Mouse (Mus musculus): ENCODE measurements around the gene Tnnc2. TPM values are rescaled to one million over a fixed set of nuclear protein-coding genes. Genes with fewer than 3 reads are reported as not detected.

Tnnc2 gene
- polyA plus RNA-seq, 1 experiment from 2014 or later, result 8.1 TPM

DNA sequence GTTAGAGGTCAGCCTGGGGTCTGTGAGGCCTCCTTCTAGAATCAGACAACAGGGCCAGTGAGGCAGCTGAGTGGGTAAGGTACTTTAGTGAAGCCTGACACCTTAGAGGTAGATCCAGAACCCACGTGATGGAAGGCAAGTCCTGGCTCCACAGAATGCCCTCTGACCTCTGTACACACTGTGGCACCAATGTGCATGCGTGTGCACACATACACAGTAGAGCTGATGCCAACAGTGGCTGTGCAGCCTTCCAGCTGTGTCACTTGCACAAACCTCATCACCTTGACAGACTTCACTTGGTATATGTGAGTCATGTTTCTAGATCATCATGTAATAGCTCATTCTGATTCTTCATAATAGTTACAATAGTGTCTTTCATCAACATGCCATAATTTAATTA lies 27.3 kb downstream of the Tnnc2 start:
- no peak for ATAC-seq (ENCODE audit: insufficient read depth, low FRiP score, low read depth)
- H3K36me3 ChIP-seq, result peaks cover 67% of the 10 kb centered on the region
- no peak overlapping the region for H3K27ac ChIP-seq
- H3K4me1 ChIP-seq, result 0 out of 2 replicates have a peak, but pooled peaks cover 1% of the 10 kb centered on the region
- H3K4me3 ChIP-seq (replicated peaks), result no peak overlapping the region
- 86% methylated on average over 2 of the region's 2 CpGs for WGBS
- no peak overlapping the region for H3K9ac ChIP-seq
- H3K4me2 ChIP-seq, result no peak overlapping the region
- no peaks in the 10 kb centered on the region for H3K27me3 ChIP-seq (replicated peaks)
- no peaks in the 10 kb centered on the region for H3K9me3 ChIP-seq

DNA sequence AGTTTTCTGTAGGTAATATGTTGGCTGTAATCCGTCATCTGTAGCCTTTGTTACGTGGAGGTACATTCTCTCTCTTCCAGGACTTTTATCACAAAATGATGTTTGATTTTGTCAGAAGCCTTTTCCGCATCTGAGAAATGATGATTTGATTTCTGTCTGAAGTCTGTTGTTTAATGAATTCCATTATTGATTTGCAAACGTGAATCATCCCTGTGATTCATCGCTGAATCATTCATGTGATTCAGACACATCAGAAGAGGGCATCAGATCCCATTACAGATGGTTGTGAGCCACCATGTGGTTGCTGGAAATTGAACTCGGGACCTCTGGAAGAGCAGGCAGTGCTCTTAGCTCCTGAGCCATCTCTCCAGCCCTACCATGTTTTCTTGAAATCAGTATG lies 30.8 kb downstream of the Tnnc2 start:
- Histone ChIP-seq H3K9me3 (no peaks in the 10 kb centered on the region), H3K4me1 (peaks cover 16% of the 10 kb centered on the region), H3K9ac (no peak overlapping the region), H3K4me2 (no peak overlapping the region), H3K36me3 (0 out of 2 replicates have a peak, but pooled peaks cover 35% of the 10 kb centered on the region), H3K4me3 (replicated peaks) (no peak overlapping the region), H3K27ac (no peak overlapping the region), H3K27me3 (replicated peaks) (no peaks in the 10 kb centered on the region)
- WGBS, result 85% methylated on average over 6 of the region's 6 CpGs
- ATAC-seq (ENCODE audit: insufficient read depth, low FRiP score, low read depth), result no peak

DNA sequence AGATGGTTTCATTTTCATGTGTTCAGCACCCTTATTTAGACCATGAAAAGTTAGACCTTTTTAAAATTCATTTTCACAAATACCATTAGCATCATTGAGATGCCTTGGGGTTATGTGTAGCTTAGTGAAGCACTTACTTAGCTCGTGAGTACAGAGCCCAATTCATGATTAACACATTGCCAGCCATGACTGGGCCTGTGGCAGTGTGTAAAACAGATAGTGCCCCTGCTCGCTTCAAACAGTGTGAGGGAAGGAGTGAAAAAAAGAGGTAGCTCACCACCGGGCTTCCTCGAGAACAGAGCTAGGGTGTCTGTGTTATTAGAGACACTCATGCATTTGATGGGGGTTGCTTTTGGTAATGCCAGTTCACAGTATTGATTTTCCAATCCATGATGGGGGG lies 31.6 kb downstream of the Tnnc2 start:
- peaks cover 16% of the 10 kb centered on the region for H3K4me1 ChIP-seq
- no peaks in the 10 kb centered on the region for H3K27me3 ChIP-seq (replicated peaks)
- 0 out of 2 replicates have a peak, but pooled peaks cover 33% of the 10 kb centered on the region for H3K36me3 ChIP-seq
- H3K4me3 ChIP-seq (replicated peaks), result no peak overlapping the region
- no peak overlapping the region for H3K9ac ChIP-seq
- 84% methylated on average over 4 of the region's 4 CpGs for WGBS
- H3K9me3 ChIP-seq, result no peaks in the 10 kb centered on the region
- no peak for ATAC-seq (ENCODE audit: insufficient read depth, low FRiP score, low read depth)
- H3K27ac ChIP-seq, result no peak overlapping the region
- no peak overlapping the region for H3K4me2 ChIP-seq

GRCm38 (mm10) chr2:164746693-164747092 lies 33.1 kb downstream of the Tnnc2 start:
- Histone ChIP-seq H3K4me1 (peaks cover 16% of the 10 kb centered on the region), H3K9ac (peak overlapping the region; percentile 92), H3K27me3 (replicated peaks) (no peaks in the 10 kb centered on the region), H3K4me3 (replicated peaks) (peak overlapping the region; percentile 96), H3K27ac (no peak overlapping the region), H3K4me2 (peak overlapping the region; percentile 92), H3K36me3 (0 out of 2 replicates have a peak, but pooled peaks cover 19% of the 10 kb centered on the region), H3K9me3 (no peaks in the 10 kb centered on the region)
- 47% methylated on average over 8 of the region's 8 CpGs for WGBS
- no peak for ATAC-seq (ENCODE audit: insufficient read depth, low FRiP score, low read depth)

DNA sequence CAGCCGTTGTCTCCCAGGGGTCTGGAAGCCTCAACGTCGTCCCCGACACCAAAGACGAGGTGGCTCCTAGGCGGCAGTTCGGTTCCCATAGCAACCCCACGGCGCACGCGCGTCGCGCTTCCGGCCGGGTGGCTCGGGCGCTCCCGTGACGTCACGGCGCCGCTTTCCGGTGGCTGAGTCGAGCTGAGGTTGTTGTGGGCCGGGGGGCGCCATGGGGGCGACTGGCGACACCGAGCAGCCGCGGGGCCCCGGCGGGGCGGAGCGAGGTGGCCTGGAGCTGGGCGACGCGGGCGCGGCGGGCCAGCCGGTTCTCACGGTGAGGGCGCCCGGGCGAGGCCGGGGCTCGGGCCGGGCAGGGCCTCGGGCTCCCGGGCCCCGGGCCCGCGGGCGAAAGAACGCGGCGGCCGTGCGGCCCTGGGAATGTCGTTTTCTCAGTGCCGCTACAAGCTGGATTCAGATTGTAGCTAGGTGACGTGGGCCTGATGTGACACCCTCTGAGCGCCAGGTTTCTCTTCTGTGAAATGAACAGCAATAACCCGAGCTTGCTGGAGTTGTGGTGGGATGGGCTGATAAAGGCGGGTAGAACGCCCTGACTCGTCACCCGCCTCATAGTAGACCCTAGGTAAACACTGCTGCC lies 33.8 kb downstream of the Tnnc2 start, which contains the start of the genes Wfdc3 and Dnttip1:
Wfdc3 (minus strand) TSS at position 89 of the 637 bp plus-strand sequence.
Dnttip1 (plus strand) TSS at position 141 of the 637 bp plus-strand sequence.
- WGBS, result under 1% methylated on average over 68 of the region's 70 CpGs
- Histone ChIP-seq H3K9me3 (no peaks in the 10 kb centered on the region), H3K4me3 (replicated peaks) (peak within 1 kb of the TSS; percentile 96), H3K27me3 (replicated peaks) (no peaks in the 10 kb centered on the region), H3K27ac (peak within 1 kb of the TSS; percentile 71; the same call in 1 of the 2 replicates), H3K9ac (peak within 1 kb of the TSS; percentile 92), H3K4me1 (peaks cover 16% of the 10 kb centered on the region), H3K36me3 (0 out of 2 replicates have a peak, but pooled peaks cover 13% of the 10 kb centered on the region), H3K4me2 (peak within 1 kb of the TSS; percentile 92)
- peak; percentile 91 for ATAC-seq (ENCODE audit: insufficient read depth, low FRiP score, low read depth)

- Histone ChIP-seq H3K4me3 (replicated peaks) (peak overlapping the region; percentile 96), H3K36me3 (0 out of 2 replicates have a peak, but pooled peaks cover 13% of the 10 kb centered on the region), H3K4me1 (peaks cover 16% of the 10 kb centered on the region), H3K9me3 (no peaks in the 10 kb centered on the region), H3K9ac (no peak overlapping the region), H3K4me2 (peak overlapping the region; percentile 92), H3K27ac (no peak overlapping the region), H3K27me3 (replicated peaks) (no peaks in the 10 kb centered on the region)
- WGBS, result 68% methylated on average over 13 of the region's 13 CpGs
- no peak for ATAC-seq (ENCODE audit: insufficient read depth, low FRiP score, low read depth)
These were observed 34.8 kb downstream of the Tnnc2 start for GRCm38 (mm10) chr2:164744987-164745386.

GRCm38 (mm10) chr2:164739876-164740275 lies 39.9 kb downstream of the Tnnc2 start:
- Histone ChIP-seq H3K9me3 (no peaks in the 10 kb centered on the region), H3K9ac (no peak overlapping the region), H3K27me3 (replicated peaks) (no peaks in the 10 kb centered on the region), H3K4me1 (peaks cover under 1% of the 10 kb centered on the region), H3K4me3 (replicated peaks) (no peak overlapping the region), H3K4me2 (no peak overlapping the region), H3K27ac (no peak overlapping the region), H3K36me3 (no peaks in the 10 kb centered on the region)
- no peak for ATAC-seq (ENCODE audit: insufficient read depth, low FRiP score, low read depth)
- 66% methylated on average over 7 of the region's 7 CpGs for WGBS

- Histone ChIP-seq H3K4me2 (no peak overlapping the region), H3K27me3 (replicated peaks) (no peaks in the 10 kb centered on the region), H3K9me3 (no peaks in the 10 kb centered on the region), H3K36me3 (no peaks in the 10 kb centered on the region), H3K9ac (no peak overlapping the region), H3K27ac (peak overlapping the region; percentile 61; the same call in 1 of the 2 replicates), H3K4me1 (0 out of 2 replicates have a peak, but pooled peaks cover 3% of the 10 kb centered on the region), H3K4me3 (replicated peaks) (no peak overlapping the region)
- 52% methylated on average over 3 of the region's 3 CpGs for WGBS
- ATAC-seq (ENCODE audit: insufficient read depth, low FRiP score, low read depth), result peak; percentile 79
These were observed 42.2 kb downstream of the Tnnc2 start for GRCm38 (mm10) chr2:164737377-164738090.

GRCm38 (mm10) chr2:164735446-164735845 lies 44.3 kb downstream of the Tnnc2 start:
- H3K36me3 ChIP-seq, result no peaks in the 10 kb centered on the region
- no peak for ATAC-seq (ENCODE audit: insufficient read depth, low FRiP score, low read depth)
- H3K27me3 ChIP-seq (replicated peaks), result no peaks in the 10 kb centered on the region
- no peak overlapping the region for H3K4me3 ChIP-seq (replicated peaks)
- 75% methylated on average over 5 of the region's 5 CpGs for WGBS
- no peaks in the 10 kb centered on the region for H3K9me3 ChIP-seq
- H3K9ac ChIP-seq, result no peak overlapping the region
- H3K27ac ChIP-seq, result no peak overlapping the region
- H3K4me2 ChIP-seq, result no peak overlapping the region
- 0 out of 2 replicates have a peak, but pooled peaks cover 3% of the 10 kb centered on the region for H3K4me1 ChIP-seq

DNA sequence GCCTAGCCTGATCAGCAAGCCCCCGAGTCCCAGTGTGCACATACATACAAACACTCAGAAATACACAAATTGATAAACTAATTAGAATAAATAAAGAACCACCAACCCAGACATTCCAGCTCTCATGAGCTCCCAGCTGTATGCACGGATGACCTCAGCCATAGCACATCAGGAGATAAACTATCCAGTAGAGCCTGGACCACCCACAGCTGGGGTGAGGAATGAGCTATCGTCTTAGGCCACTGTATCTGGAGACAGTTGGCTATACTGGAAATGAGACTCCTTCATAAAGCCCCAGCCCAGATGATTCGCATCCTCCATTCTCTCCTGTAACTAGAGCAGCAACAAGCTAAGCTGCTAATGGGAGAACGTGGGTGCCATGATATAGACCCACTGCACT lies 44.9 kb downstream of the Tnnc2 start:
- Histone ChIP-seq H3K9me3 (no peaks in the 10 kb centered on the region), H3K4me3 (replicated peaks) (no peak overlapping the region), H3K36me3 (no peaks in the 10 kb centered on the region), H3K9ac (no peak overlapping the region), H3K4me2 (no peak overlapping the region), H3K27ac (no peak overlapping the region), H3K4me1 (0 out of 2 replicates have a peak, but pooled peaks cover 3% of the 10 kb centered on the region), H3K27me3 (replicated peaks) (no peaks in the 10 kb centered on the region)
- ATAC-seq (ENCODE audit: insufficient read depth, low FRiP score, low read depth), result no peak
- WGBS, result 55% methylated on average over 5 of the region's 5 CpGs

DNA sequence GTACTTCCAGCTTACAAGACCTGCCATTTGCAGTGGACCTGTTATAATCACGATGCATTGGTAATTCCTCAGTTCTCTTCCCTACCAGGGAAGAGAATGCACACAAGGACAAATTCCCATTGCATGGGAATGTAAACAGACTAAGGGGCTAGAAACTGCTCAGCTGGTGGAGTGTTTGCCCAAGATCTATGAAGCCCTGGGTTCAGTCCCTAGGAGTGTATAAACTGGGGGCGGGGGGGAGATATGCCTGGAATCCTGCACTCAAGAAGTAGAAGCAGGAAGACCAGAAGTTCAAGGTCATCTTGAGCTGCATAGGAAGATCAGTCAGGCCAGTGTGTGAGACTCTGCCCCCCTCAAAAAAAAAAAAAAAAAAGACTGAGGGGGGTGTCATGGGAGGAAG lies 46.5 kb downstream of the Tnnc2 start:
- Histone ChIP-seq H3K27ac (no peak overlapping the region), H3K4me1 (0 out of 2 replicates have a peak, but pooled peaks cover 3% of the 10 kb centered on the region), H3K9me3 (no peaks in the 10 kb centered on the region), H3K27me3 (replicated peaks) (no peaks in the 10 kb centered on the region), H3K4me2 (no peak overlapping the region), H3K4me3 (replicated peaks) (no peak overlapping the region), H3K9ac (no peak overlapping the region), H3K36me3 (no peaks in the 10 kb centered on the region)
- WGBS, result 53% methylated on average over 2 of the region's 2 CpGs
- ATAC-seq (ENCODE audit: insufficient read depth, low FRiP score, low read depth), result no peak

DNA sequence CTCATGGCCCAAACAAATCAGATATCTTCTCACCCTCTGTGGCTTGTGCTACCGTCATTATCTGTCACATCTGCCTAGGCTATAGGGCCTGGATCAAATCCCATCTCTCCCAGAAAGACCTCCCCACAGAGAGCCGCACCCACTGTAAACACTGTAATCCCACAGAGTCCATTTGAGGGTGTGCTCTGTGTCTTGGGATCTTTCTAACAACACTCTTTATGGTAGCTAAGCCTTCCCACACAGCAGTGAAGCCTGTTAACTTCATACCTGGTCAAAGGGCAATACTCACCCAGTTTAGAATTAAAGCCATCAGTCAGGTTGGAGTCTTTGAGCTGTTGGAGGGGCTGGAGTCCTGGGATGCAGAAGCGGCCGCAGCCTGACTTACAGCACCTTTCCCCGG lies 48.0 kb downstream of the Tnnc2 start:
- Histone ChIP-seq H3K4me2 (no peak overlapping the region), H3K36me3 (no peaks in the 10 kb centered on the region), H3K9ac (no peak overlapping the region), H3K4me3 (replicated peaks) (no peak overlapping the region), H3K4me1 (0 out of 2 replicates have a peak, but pooled peaks cover 3% of the 10 kb centered on the region), H3K9me3 (no peaks in the 10 kb centered on the region), H3K27me3 (replicated peaks) (no peaks in the 10 kb centered on the region), H3K27ac (no peak overlapping the region)
- 48% methylated on average over 5 of the region's 5 CpGs for WGBS
- ATAC-seq (ENCODE audit: insufficient read depth, low FRiP score, low read depth), result no peak; the same call in 1 of the 2 replicates
